Mouse (Mus musculus) spleen, adult 2 months (tissue): ENCODE data around the gene Ifi203.
"Not testable (repeated sequence)": the region's sequence is repeated elsewhere in the genome, so short reads cannot be mapped to it uniquely, and the experiment has no call there.

Experiments used
- CTCF ChIP-seq: fragments of 200-500 bp; IDR thresholded peaks from 2 replicates; pipeline ENCODE4 v1.5.1; 2011; ENCODE audit warnings: mild to moderate bottlenecking, inconsistent platforms; ENCODE audit not compliant: insufficient read depth, insufficient read length, insufficient replicate concordance; ENCODE audit errors: extremely low read depth
- POLR2A ChIP-seq: fragments of 200-500 bp; IDR thresholded peaks from 2 replicates; pipeline ENCODE4 v1.6.1; 2011; ENCODE audit warnings: low read depth, low read length, inconsistent platforms

DNA sequence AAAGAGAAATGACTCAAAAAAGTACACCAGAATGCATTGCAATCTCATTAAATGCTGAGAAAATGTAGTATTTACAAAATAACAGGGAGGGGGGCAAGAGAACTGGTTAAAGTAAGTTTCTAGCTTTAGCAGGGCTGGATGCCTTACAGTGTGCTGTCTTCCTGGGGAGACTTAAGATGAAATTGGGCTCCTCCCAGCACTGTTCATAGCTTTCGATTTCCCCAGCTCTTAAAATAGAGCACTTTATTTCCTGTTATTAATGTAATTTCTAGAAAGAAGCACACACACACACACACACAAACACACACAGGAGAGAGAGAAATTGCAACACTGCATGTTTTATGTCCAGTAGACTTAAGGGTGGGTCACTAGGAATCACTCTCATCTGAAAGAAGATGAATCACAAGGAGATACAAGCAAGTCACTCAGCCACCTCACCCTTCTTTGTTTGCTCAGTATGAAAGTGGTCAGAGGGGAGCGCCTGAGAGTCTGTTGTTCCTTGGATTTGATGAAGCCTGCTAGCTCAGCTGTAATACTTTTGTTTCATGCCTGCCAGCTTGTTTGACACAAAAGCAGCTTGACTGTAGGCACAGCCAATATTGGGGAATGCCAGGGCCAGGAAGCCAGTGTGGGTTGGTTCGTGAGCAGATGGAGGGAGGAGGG, 62.3 kb downstream of the Ifi203 start:
- not testable (repeated sequence) for TF ChIP-seq POLR2A, CTCF
